Mouse (Mus musculus) cerebellum, adult 9-11 months (tissue): ENCODE data around the gene St7.

Experiments used
- DNase-seq: peaks from one replicate; pipeline ENCODE4 v3.0.0; 2022

St7 gene

GRCm38 (mm10) chr6:17974416-17974815, 281.7 kb downstream of the St7 start:
- no peak for DNase-seq

DNA sequence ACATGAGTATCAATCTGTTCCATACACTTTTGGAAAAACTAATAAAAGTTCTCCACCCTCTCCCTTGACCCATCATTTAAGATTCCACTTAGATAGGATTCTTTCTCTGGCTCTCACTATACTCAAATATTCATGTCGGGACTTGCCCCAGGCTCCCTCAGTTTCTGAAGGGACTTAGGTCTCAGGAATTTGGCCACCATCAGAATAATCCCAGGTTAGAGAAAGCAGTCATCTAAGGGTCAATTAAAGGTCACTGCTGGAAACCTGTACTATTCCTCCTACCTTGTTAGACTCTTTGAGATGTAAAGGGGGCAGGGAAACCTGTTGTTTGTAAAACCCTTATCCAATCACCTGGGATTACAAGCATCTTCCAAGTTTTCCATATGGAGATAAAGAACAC, 284.4 kb downstream of the St7 start:
- DNase-seq, result no peak

- no peak for DNase-seq
These were observed 285.6 kb downstream of the St7 start for GRCm38 (mm10) chr6:17978324-17978723.

GRCm38 (mm10) chr6:17978881-17979280, 286.1 kb downstream of the St7 start:
- DNase-seq, result no peak

DNA sequence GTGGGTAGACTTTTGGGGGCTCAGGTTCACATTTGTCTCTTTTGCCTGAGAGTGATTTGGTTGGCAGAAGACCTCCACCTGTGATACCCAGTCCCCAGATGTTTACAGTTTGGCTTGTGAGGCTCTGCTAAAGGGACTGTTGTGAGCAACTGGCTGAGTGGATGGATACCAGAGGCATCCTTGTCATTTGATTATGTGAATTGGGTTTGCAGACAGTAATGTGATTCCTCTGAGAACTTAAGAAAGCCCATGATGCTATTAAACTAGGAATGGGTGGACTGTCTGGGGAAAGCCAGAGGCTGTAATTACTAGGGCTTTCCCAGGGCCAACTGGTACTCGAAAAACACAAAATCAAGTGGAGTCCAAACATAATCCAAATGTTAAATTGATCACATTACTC, 286.6 kb downstream of the St7 start:
- DNase-seq, result no peak

DNA sequence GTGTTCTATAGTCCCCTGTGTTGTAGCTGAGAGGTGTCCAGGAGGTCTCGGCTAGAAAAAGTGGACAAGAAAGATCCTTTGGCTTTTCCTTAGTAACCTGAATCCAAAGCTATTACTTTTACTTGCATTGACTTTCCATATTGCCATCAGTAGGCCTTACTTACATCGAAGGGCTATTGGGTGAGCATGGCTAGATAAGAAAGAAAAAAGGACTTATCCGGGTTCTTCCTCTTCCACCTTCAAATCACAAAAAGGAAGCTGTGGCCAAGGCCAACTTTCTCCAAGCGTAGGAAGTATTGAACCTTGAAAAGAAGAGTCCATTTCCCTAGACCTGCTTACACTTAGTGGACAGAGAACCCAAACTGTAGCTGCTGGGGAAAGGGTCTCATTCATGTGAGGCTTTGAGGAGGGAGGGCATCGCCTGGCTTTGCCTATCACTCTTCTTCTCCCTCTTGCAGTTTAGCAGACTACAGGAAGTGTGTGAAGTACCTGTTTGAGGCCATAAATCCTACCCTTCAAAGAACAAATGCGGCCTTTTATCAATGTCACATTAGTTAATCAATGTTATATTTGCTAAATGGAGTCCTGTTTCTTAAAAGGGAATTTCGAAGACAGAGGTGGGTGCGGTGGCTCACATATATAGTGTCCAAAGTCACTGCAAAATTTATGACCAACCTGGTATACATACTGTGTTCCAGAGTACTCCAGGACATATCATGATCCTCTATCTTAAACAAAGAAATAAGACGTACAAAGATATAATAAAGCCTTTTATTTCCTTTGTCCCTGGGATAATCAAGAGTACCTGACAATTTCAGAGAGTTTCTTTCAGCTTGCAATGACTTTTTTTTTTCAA, 297.7 kb downstream of the St7 start:
- DNase-seq, result no peak

DNA sequence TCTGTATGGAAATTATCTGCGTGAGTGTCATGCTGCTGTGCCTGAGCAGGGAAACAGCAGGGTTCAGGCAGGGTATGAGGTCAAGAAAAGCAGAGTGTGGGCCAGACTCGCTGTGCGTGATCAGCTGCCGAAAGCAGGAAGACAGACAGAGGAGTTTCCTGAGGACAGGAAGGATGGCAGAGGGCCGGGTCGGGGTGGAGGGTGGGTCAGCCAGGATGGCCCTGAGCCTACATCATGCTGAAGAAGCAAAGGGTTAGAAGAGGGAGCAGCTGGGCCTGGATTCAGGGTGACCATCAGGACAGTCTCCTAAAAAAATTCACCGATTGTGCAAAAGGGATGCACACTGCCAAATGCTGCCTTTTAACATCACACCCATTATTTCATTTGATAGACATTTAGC, 298.9 kb downstream of the St7 start:
- DNase-seq, result peak; percentile 2
